Mouse (Mus musculus): ENCODE measurements around the gene Orc3.

The Orc3 gene

GRCm38 (mm10) chr4:34614630-34615094, at the start of gene Orc3, which contains the start of gene Rars2:
Gene Orc3, minus strand, starts transcription at chr4:34614944.
Gene Rars2, plus strand, starts transcription at chr4:34614957.
- DNase-seq: peak; percentile 91

- no peak for DNase-seq
Observed at GRCm38 (mm10) chr4:34661927-34662326, 47.2 kb upstream of the Orc3 start.

- DNase-seq: no peak
Observed at GRCm38 (mm10) chr4:34661514-34661913, 46.8 kb upstream of the Orc3 start.

- no peak for DNase-seq
Observed at GRCm38 (mm10) chr4:34659012-34659411, 44.3 kb upstream of the Orc3 start.

GRCm38 (mm10) chr4:34656101-34656500, 41.4 kb upstream of the Orc3 start:
- DNase-seq: no peak

GRCm38 (mm10) chr4:34653179-34653578, 38.4 kb upstream of the Orc3 start:
- DNase-seq: no peak

GRCm38 (mm10) chr4:34644779-34645178, 30.0 kb upstream of the Orc3 start:
- DNase-seq: no peak

GRCm38 (mm10) chr4:34640731-34641130, 26.0 kb upstream of the Orc3 start:
- no peak for DNase-seq

- no peak for DNase-seq
Observed at GRCm38 (mm10) chr4:34639745-34640364, 25.1 kb upstream of the Orc3 start.

- DNase-seq: no peak
Observed at GRCm38 (mm10) chr4:34637851-34638250, 23.1 kb upstream of the Orc3 start.

GRCm38 (mm10) chr4:34637386-34637785, 22.6 kb upstream of the Orc3 start:
- DNase-seq: no peak

- DNase-seq: no peak
Observed at GRCm38 (mm10) chr4:34636036-34636435, 21.3 kb upstream of the Orc3 start.

GRCm38 (mm10) chr4:34634129-34634528, 19.4 kb upstream of the Orc3 start:
- no peak for DNase-seq

GRCm38 (mm10) chr4:34629956-34630355, 15.2 kb upstream of the Orc3 start:
- DNase-seq: no peak

- no peak for DNase-seq
Observed at GRCm38 (mm10) chr4:34626401-34626800, 11.7 kb upstream of the Orc3 start.

- DNase-seq: no peak
Observed at GRCm38 (mm10) chr4:34625556-34625955, 10.8 kb upstream of the Orc3 start.

GRCm38 (mm10) chr4:34616146-34616545, 1.4 kb upstream of the Orc3 start:
- no peak for DNase-seq

- no peak for DNase-seq
Observed at GRCm38 (mm10) chr4:34615303-34615702, 559 bp upstream of the Orc3 start.

- peak; percentile 7 for DNase-seq
Observed at GRCm38 (mm10) chr4:34613571-34614145, 1.1 kb downstream of the Orc3 start.

- no peak for DNase-seq
Observed at GRCm38 (mm10) chr4:34606658-34607057, 8.1 kb downstream of the Orc3 start.

GRCm38 (mm10) chr4:34603123-34603522, 11.6 kb downstream of the Orc3 start:
- DNase-seq: no peak

GRCm38 (mm10) chr4:34584871-34585607, 29.7 kb downstream of the Orc3 start:
- DNase-seq: no peak

GRCm38 (mm10) chr4:34583427-34583826, 31.3 kb downstream of the Orc3 start:
- no peak for DNase-seq

GRCm38 (mm10) chr4:34582476-34582875, 32.3 kb downstream of the Orc3 start:
- DNase-seq: no peak
